Mouse (Mus musculus) G1E (cell line): ENCODE measurements around the gene Pdzd2.

Source experiments
- CTCF ChIP-seq: IDR thresholded peaks from 2 replicates; pipeline ENCODE4 v1.5.1; 2012; ENCODE audit warnings: low read depth, low read length, inconsistent platforms, mixed read lengths
- GATA1 ChIP-seq: IDR thresholded peaks from 2 replicates; pipeline ENCODE4 v1.6.1; 2012; ENCODE audit warnings: borderline replicate concordance, low read length, inconsistent platforms, mixed read lengths

DNA sequence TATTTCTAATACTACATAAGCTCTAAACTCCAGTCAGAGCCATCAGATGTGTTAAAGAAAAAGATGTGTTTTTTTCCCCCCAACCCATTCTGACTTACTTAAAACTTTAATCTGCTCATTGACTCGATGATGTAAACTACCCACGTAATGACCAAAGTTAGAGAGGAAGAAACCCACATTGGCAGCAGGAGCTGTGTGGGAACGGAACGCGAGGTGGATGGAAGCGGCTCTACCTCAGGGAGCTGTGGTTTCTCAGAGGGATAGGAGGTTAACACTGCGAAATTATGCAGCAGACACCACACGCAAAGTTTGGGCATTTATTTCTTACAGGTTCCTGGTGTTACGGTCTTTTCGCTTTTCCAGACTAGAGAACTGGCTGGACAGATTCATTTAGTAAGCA, 233.2 kb downstream of the Pdzd2 start:
- TF ChIP-seq CTCF (no peak), GATA1 (no peak)
